Mouse (Mus musculus): ENCODE measurements around the gene AC124502.3. TPM values are rescaled to one million over a fixed set of nuclear protein-coding genes. Genes with fewer than 3 reads are reported as not detected.
"Not testable (repeated sequence)": the region's sequence is repeated elsewhere in the genome, so short reads cannot be mapped to it uniquely, and the experiment has no call there.

Gene AC124502.3
- polyA plus RNA-seq, 1 experiment from 2014 or later, result 1.3 TPM

DNA sequence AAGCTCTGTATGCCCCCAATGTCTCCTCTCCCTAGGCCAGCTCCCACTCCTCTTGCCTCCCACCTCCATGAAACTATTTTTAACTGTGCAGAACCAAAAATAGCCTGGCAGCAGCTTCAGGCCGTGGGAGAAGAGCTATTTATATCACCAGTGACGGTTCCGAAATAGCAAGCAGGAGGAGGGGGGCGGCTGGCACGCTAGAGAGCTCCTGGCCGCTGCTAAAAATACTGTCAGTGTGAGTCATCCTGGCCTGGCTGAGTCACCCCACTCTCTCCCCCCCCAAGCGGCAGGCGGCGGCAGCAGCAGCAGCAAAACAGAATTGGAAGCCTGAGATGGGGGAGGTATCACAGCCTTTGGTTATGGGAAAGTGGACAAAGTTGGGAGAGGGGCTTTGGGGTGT is 45.8 kb upstream of the AC124502.3 start:
- 2% methylated on average over 9 of the region's 9 CpGs for WGBS
- no peak for ATAC-seq (replicated peaks; ENCODE audit: low FRiP score, low read depth)
- no peaks in the 10 kb centered on the region for H3K36me3 ChIP-seq (ENCODE audit: insufficient read depth, low read length)

DNA sequence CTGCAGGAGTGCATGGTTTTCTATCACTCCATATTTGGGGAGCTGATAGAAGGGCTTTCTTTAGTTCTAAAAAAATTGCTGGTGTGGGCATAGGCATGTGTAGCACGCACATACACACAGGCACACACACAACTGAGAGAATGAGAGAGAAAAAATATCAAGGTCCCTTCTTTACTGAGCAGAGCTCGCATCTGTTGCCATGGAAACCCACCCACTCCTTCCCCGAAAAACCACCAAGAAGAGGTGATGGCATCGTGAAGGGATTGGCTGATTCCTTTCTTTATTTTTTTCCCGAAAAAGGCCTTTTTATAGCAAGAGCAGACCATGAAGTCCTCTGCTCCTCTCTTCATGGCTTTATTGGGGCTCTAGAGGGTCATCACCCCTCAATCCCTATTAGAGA is 44.6 kb upstream of the AC124502.3 start:
- no peaks in the 10 kb centered on the region for H3K36me3 ChIP-seq (ENCODE audit: insufficient read depth, low read length)
- H3K4me2 ChIP-seq (ENCODE audit: low read length), result no peak overlapping the region
- 63% methylated on average over 5 of the region's 5 CpGs for WGBS
- no peaks in the 10 kb centered on the region for H3K4me1 ChIP-seq (replicated peaks; ENCODE audit: insufficient read depth, low read length)
- H3K9me3 ChIP-seq (replicated peaks; ENCODE audit: low read length), result no peaks in the 10 kb centered on the region
- H3K9ac ChIP-seq (ENCODE audit: low read depth, low read length), result no peak overlapping the region
- H3K27ac ChIP-seq, result no peak overlapping the region
- TF ChIP-seq CTCF (IDR thresholded peaks at IDR 0.05; ENCODE audit: low read depth), result no peak
- H3K4me3 ChIP-seq (replicated peaks; ENCODE audit: low read depth, low read length), result no peak overlapping the region
- H3K27me3 ChIP-seq (ENCODE audit: insufficient read depth, low read length), result peaks cover 20% of the 10 kb centered on the region
- no peak for DNase-seq (ENCODE audit: low spot score)
- ATAC-seq (replicated peaks; ENCODE audit: low FRiP score, low read depth), result no peak

More for the DNA sequence above, 45.8 kb upstream of the AC124502.3 start:
- no peak overlapping the region for H3K4me3 ChIP-seq (replicated peaks; ENCODE audit: low read depth, low read length)
- DNase-seq (ENCODE audit: low spot score), result peak; percentile 31
- no peak overlapping the region for H3K9ac ChIP-seq (ENCODE audit: low read depth, low read length)
- no peaks in the 10 kb centered on the region for H3K9me3 ChIP-seq (replicated peaks; ENCODE audit: low read length)
- no peak overlapping the region for H3K4me2 ChIP-seq (ENCODE audit: low read length)
- no peak for TF ChIP-seq CTCF (IDR thresholded peaks at IDR 0.05; ENCODE audit: low read depth)
- H3K27ac ChIP-seq, result no peak overlapping the region
- H3K4me1 ChIP-seq (replicated peaks; ENCODE audit: insufficient read depth, low read length), result no peaks in the 10 kb centered on the region
- peaks cover 20% of the 10 kb centered on the region for H3K27me3 ChIP-seq (ENCODE audit: insufficient read depth, low read length)

DNA sequence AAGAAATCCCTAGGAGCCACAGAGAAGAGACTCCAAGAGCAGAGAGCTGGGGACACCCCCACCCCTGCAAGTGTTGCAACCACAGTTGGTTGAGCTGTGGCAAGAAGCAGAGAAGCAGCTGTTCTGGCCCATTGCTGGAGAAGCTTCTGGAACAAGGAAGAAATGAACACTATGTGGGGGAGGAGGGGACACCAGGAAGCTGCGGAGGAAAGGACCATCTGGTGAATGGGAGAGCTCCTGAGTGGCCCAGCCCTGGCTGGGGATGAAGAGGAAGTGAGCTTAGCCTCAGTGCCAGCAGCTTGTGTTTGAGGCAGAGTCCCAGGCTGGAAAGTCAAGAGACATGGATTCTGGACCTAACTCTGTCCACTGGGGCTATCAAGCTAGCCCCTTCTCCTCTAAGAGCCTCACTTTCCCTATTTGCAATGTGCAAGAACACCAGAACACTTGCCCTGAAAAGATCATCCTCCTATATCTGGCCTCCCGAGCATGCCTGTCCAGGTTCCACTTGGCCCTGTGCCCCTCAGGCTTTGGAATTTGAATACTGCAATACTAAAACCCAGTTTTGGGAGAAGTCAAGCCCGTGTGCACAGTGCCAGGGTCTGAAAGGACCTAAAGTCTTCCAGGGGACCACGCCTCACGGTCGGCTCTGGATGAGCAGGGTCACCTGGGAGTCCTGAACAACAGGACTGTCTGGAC is 39.1 kb upstream of the AC124502.3 start:
- Histone ChIP-seq H3K4me1 (replicated peaks; ENCODE audit: insufficient read depth, low read length) (no peaks in the 10 kb centered on the region), H3K27me3 (ENCODE audit: insufficient read depth, low read length) (no peaks in the 10 kb centered on the region), H3K9ac (ENCODE audit: low read depth, low read length) (no peak overlapping the region), H3K27ac (no peak overlapping the region), H3K4me3 (replicated peaks; ENCODE audit: low read depth, low read length) (no peak overlapping the region), H3K36me3 (ENCODE audit: insufficient read depth, low read length) (no peaks in the 10 kb centered on the region), H3K4me2 (ENCODE audit: low read length) (no peak overlapping the region), H3K9me3 (replicated peaks; ENCODE audit: low read length) (no peaks in the 10 kb centered on the region)
- no peak for ATAC-seq (replicated peaks; ENCODE audit: low FRiP score, low read depth)
- no peak for DNase-seq (ENCODE audit: low spot score)
- TF ChIP-seq CTCF (IDR thresholded peaks at IDR 0.05; ENCODE audit: low read depth), result no peak
- 63% methylated on average over 6 of the region's 6 CpGs for WGBS

DNA sequence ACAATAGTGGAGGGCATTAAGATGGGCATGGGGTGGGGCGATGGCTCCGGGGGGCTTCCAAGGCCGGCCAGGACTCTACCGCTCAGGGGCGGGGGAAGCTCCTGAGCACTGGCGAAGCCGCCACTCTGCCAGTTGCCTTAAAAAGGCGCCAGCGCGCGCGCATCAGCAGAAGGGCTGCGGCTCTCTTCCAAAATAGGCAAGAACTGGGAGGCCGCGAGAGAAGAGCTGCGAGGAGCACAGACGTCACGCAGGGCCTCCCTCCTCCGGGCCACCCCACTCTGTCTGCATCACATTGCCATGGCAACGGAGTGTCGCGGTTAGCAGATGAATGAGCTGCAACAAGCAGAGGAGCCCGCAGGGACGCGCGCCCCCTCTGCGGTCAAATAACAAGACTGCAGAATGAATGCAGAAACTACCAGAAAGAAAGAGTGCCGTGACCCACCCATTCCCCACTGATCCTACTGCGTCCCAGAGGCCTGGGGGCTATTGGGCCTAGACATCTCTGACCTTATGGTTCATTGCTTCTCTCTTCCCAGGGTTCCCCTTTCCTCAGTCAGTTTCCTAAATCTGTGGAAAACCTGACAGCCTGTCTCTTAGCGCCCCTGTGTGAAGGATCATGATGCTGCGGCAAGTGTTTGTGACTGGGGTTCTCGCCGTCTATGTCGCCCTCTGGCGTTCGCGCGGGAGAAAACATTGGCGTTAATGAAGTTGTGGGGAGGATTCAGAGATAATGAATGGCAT is 36.9 kb upstream of the AC124502.3 start:
- no peak overlapping the region for H3K27ac ChIP-seq
- H3K36me3 ChIP-seq (ENCODE audit: insufficient read depth, low read length), result no peaks in the 10 kb centered on the region
- no peaks in the 10 kb centered on the region for H3K4me1 ChIP-seq (replicated peaks; ENCODE audit: insufficient read depth, low read length)
- ATAC-seq (replicated peaks; ENCODE audit: low FRiP score, low read depth) (peak; percentile 72; the same call in 1 of the 2 replicates), DNase-seq (ENCODE audit: low spot score) (peak; percentile 87)
- H3K4me3 ChIP-seq (replicated peaks; ENCODE audit: low read depth, low read length), result no peak overlapping the region
- peak overlapping the region; percentile 35 for H3K4me2 ChIP-seq (ENCODE audit: low read length)
- no peak overlapping the region for H3K9ac ChIP-seq (ENCODE audit: low read depth, low read length)
- under 1% methylated on average over 39 of the region's 39 CpGs for WGBS
- H3K9me3 ChIP-seq (replicated peaks; ENCODE audit: low read length), result no peaks in the 10 kb centered on the region
- H3K27me3 ChIP-seq (ENCODE audit: insufficient read depth, low read length), result no peaks in the 10 kb centered on the region
- TF ChIP-seq CTCF (IDR thresholded peaks at IDR 0.05; ENCODE audit: low read depth), result peak; percentile 91

DNA sequence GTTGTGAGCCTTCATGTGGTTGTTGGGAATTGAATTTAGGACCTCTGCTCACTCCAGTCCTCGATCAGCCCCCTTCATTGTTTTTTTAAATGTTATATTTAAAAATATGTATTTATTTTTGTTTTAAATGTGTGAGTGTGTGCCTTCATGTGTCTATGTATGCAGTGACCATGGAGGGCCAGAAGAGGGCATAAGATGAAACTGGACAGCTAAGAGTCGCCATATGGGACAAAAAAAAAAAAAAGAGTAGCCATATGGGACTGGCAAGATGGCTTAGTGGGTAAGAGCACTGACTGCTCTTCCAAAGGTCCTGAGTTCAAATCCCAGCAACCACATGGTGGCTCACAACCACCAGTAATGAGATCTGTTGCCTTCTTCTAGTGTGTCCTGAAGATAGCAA is 35.0 kb upstream of the AC124502.3 start:
- WGBS, result 47% methylated on average over 2 of the region's 2 CpGs
- not testable (repeated sequence) for H3K4me1 ChIP-seq (replicated peaks; ENCODE audit: insufficient read depth, low read length); H3K27me3 ChIP-seq (ENCODE audit: insufficient read depth, low read length); H3K36me3 ChIP-seq (ENCODE audit: insufficient read depth, low read length); H3K4me3 ChIP-seq (replicated peaks; ENCODE audit: low read depth, low read length); H3K27ac ChIP-seq; H3K9me3 ChIP-seq (replicated peaks; ENCODE audit: low read length); ATAC-seq (replicated peaks; ENCODE audit: low FRiP score, low read depth); DNase-seq (ENCODE audit: low spot score); H3K9ac ChIP-seq (ENCODE audit: low read depth, low read length); H3K4me2 ChIP-seq (ENCODE audit: low read length)
- peak; percentile 38; the same call in 1 of the 2 replicates for TF ChIP-seq CTCF (IDR thresholded peaks at IDR 0.05; ENCODE audit: low read depth)

DNA sequence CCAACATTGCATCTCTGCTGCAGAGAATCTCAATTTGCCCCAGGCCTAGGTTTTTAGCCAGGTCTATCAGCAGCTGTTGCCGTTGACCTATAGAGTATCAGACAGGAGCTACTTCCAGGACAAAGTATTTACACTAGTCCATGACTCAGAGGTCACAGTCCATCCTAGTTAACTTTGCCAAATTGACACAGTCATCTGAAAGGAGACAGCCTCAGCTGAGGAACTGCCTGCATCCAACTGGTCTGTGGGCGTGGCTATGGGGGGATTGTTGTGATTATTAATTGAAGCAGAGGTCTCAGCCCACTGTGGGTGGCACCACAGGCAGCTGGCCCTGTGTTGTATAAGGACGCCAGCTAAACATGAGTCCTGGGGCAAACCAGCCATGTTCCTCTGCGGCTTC is 33.8 kb upstream of the AC124502.3 start:
- no peak for DNase-seq (ENCODE audit: low spot score)
- TF ChIP-seq CTCF (IDR thresholded peaks at IDR 0.05; ENCODE audit: low read depth), result no peak
- WGBS, result 63% methylated on average over 4 of the region's 4 CpGs

More for the DNA sequence above, 33.8 kb upstream of the AC124502.3 start:
- Histone ChIP-seq H3K27me3 (ENCODE audit: insufficient read depth, low read length) (no peaks in the 10 kb centered on the region), H3K36me3 (ENCODE audit: insufficient read depth, low read length) (no peaks in the 10 kb centered on the region), H3K4me3 (replicated peaks; ENCODE audit: low read depth, low read length) (no peak overlapping the region), H3K27ac (no peak overlapping the region), H3K4me2 (ENCODE audit: low read length) (no peak overlapping the region), H3K9me3 (replicated peaks; ENCODE audit: low read length) (no peaks in the 10 kb centered on the region), H3K9ac (ENCODE audit: low read depth, low read length) (no peak overlapping the region), H3K4me1 (replicated peaks; ENCODE audit: insufficient read depth, low read length) (no peaks in the 10 kb centered on the region)
- ATAC-seq (replicated peaks; ENCODE audit: low FRiP score, low read depth), result no peak

Measured in kidney, postnatal 0 days (tissue).